Mouse (Mus musculus) stomach, postnatal 0 days (tissue): ENCODE measurements around the gene Gabarapl1. TPM values are rescaled to one million over a fixed set of nuclear protein-coding genes. Genes with fewer than 3 reads are reported as not detected.

Experiments
- ATAC-seq: fragments of 200-750 bp; cut with Nextera tagmentation; 2 replicates; pipeline ENCODE4 v1.8.0; 2017; ENCODE audit not compliant: low FRiP score, low TSS enrichment
- DNase-seq: peaks from one replicate; pipeline ENCODE4 v3.0.0-alpha.2; 2016; ENCODE audit warnings: low spot score
- H3K27ac ChIP-seq: fragments of 300-500 bp; sonication (generic); replicated peaks from 2 replicates; pipeline ENCODE4 v1.5.1; 2014; ENCODE audit warnings: mild to moderate bottlenecking, control low read depth
- H3K27me3 ChIP-seq: fragments of 300-500 bp; sonication (generic); 2 replicates; pipeline ENCODE4 v1.6.1; 2014; ENCODE audit warnings: low read length; ENCODE audit not compliant: control insufficient read depth, insufficient read depth
- H3K36me3 ChIP-seq: fragments of 300-500 bp; sonication (generic); 2 replicates; pipeline ENCODE4 v1.6.1; 2014; ENCODE audit warnings: low read length, mixed read lengths; ENCODE audit not compliant: control insufficient read depth, insufficient read depth
- H3K4me1 ChIP-seq: fragments of 300-500 bp; sonication (generic); replicated peaks from 2 replicates; pipeline ENCODE4 v1.6.1; 2014; ENCODE audit warnings: antibody characterized with exemption; ENCODE audit not compliant: control insufficient read depth, insufficient read depth
- H3K4me2 ChIP-seq: fragments of 300-500 bp; sonication (generic); replicated peaks from 2 replicates; pipeline ENCODE4 v1.6.1; 2014; ENCODE audit warnings: low read depth, mild to moderate bottlenecking, control low read depth, moderate library complexity
- H3K4me3 ChIP-seq: fragments of 300-500 bp; sonication (generic); 2 replicates; pipeline ENCODE4 v1.5.1; 2014; ENCODE audit warnings: low read depth, low read length, control low read depth
- H3K9ac ChIP-seq: fragments of 300-500 bp; sonication (generic); 2 replicates; pipeline ENCODE4 v1.6.1; 2014; ENCODE audit warnings: mild to moderate bottlenecking, low read length, control low read depth, mixed read lengths
- H3K9me3 ChIP-seq: fragments of 300-500 bp; sonication (generic); 2 replicates; pipeline ENCODE4 v1.6.1; 2016; ENCODE audit warnings: low read length; ENCODE audit not compliant: control insufficient read depth
- CTCF ChIP-seq: IDR thresholded peaks from 2 replicates; pipeline ENCODE4 v1.5.1; 2016; ENCODE audit warnings: antibody characterized with exemption, low read depth, mild to moderate bottlenecking, moderate library complexity
- EP300 ChIP-seq: optimal IDR thresholded peaks from 2 replicates; pipeline ENCODE3; 2016; ENCODE audit warnings: antibody characterized with exemption
- WGBS: fragments of 180-500 bp; shearing (Covaris S2); extraction: QIAGEN DNeasy Blood & Tissue Kit; methylation state at CpG from one replicate; pipeline ENCODE4 v1.1.7; 2014; 5-methylcytosine and 5-hydroxymethylcytosine counted together
- polyA plus RNA-seq: library from polyadenylated mRNA; unstranded; fragments of >200 nt; fragmentation: Nextera tagmentation; extraction: Ambion mirVana; gene quantifications from 2 replicates; pipeline ENCODE4 v1.2.1, GENCODE M21; 2015

Gene Gabarapl1
- polyA plus RNA-seq, 1 experiment from 2014 or later = 46.8 TPM

- Histone ChIP-seq H3K27ac (no peak overlapping the region), H3K9me3 (no peaks in the 10 kb centered on the region), H3K9ac (no peak overlapping the region), H3K4me3 (no peak overlapping the region), H3K4me2 (no peak overlapping the region), H3K27me3 (no peaks in the 10 kb centered on the region), H3K36me3 (peaks cover 22% of the 10 kb centered on the region), H3K4me1 (no peaks in the 10 kb centered on the region)
- no peak for DNase-seq
- no peak for ATAC-seq
- no peak for TF ChIP-seq CTCF
- WGBS = 86% methylated on average over 9 of the region's 9 CpGs
Measured at GRCm38 (mm10) chr6:129541931-129542330, 9.0 kb downstream of the Gabarapl1 start.

- ATAC-seq = no peak
Measured at GRCm38 (mm10) chr6:129542540-129542939, 9.6 kb downstream of the Gabarapl1 start.

GRCm38 (mm10) chr6:129543709-129544606 lies 11.0 kb downstream of the Gabarapl1 start:
- Histone ChIP-seq H3K4me3 (no peak overlapping the region), H3K9ac (no peak overlapping the region), H3K9me3 (no peaks in the 10 kb centered on the region), H3K4me1 (no peaks in the 10 kb centered on the region), H3K4me2 (no peak overlapping the region), H3K27me3 (no peaks in the 10 kb centered on the region), H3K36me3 (peaks cover 15% of the 10 kb centered on the region), H3K27ac (no peak overlapping the region)
- DNase-seq (peak; percentile 77), ATAC-seq (peak; percentile 82)
- 47% methylated on average over 6 of the region's 6 CpGs for WGBS
- TF ChIP-seq EP300 (no peak), CTCF (peak; percentile 95)

More at GRCm38 (mm10) chr6:129542540-129542939, 9.6 kb downstream of the Gabarapl1 start:
- no peak for DNase-seq
- Histone ChIP-seq H3K4me2 (no peak overlapping the region), H3K9me3 (no peaks in the 10 kb centered on the region), H3K27me3 (no peaks in the 10 kb centered on the region), H3K27ac (no peak overlapping the region), H3K4me3 (no peak overlapping the region), H3K36me3 (peaks cover 22% of the 10 kb centered on the region), H3K9ac (no peak overlapping the region), H3K4me1 (no peaks in the 10 kb centered on the region)
- WGBS = 91% methylated on average over 3 of the region's 3 CpGs
- TF ChIP-seq EP300 = no peak
- TF ChIP-seq CTCF = no peak

GRCm38 (mm10) chr6:129547277-129547676 lies 14.3 kb downstream of the Gabarapl1 start:
- Histone ChIP-seq H3K9me3 (no peaks in the 10 kb centered on the region), H3K4me2 (no peak overlapping the region), H3K4me3 (no peak overlapping the region), H3K27ac (no peak overlapping the region), H3K4me1 (no peaks in the 10 kb centered on the region), H3K36me3 (no peaks in the 10 kb centered on the region), H3K27me3 (no peaks in the 10 kb centered on the region), H3K9ac (no peak overlapping the region)
- TF ChIP-seq EP300 = no peak
- no peak for TF ChIP-seq CTCF
- 86% methylated on average over 2 of the region's 2 CpGs for WGBS
- ATAC-seq = no peak
- no peak for DNase-seq

GRCm38 (mm10) chr6:129548009-129548408 lies 15.0 kb downstream of the Gabarapl1 start:
- no peak overlapping the region for H3K27ac ChIP-seq
- no peak overlapping the region for H3K4me2 ChIP-seq
- ATAC-seq (no peak), DNase-seq (no peak)
- WGBS = 55% methylated on average over 3 of the region's 3 CpGs
- H3K4me1 ChIP-seq = no peaks in the 10 kb centered on the region
- no peaks in the 10 kb centered on the region for H3K36me3 ChIP-seq
- TF ChIP-seq CTCF (no peak), EP300 (no peak)
- no peak overlapping the region for H3K9ac ChIP-seq
- H3K4me3 ChIP-seq = no peak overlapping the region
- no peaks in the 10 kb centered on the region for H3K9me3 ChIP-seq
- H3K27me3 ChIP-seq = no peaks in the 10 kb centered on the region

- H3K9ac ChIP-seq = no peak overlapping the region
- H3K9me3 ChIP-seq = no peaks in the 10 kb centered on the region
- TF ChIP-seq CTCF (no peak), EP300 (no peak)
- H3K27ac ChIP-seq = no peak overlapping the region
- ATAC-seq (0 out of 2 replicates have a peak, but pooled peaks have one; percentile 35), DNase-seq (no peak)
- no peaks in the 10 kb centered on the region for H3K36me3 ChIP-seq
- no peaks in the 10 kb centered on the region for H3K27me3 ChIP-seq
- no peak overlapping the region for H3K4me3 ChIP-seq
- H3K4me2 ChIP-seq = no peak overlapping the region
- no peaks in the 10 kb centered on the region for H3K4me1 ChIP-seq
Measured at GRCm38 (mm10) chr6:129557298-129558023, 24.5 kb downstream of the Gabarapl1 start.
